Mouse (Mus musculus) urinary bladder, postnatal 14 days (tissue): ENCODE measurements around the gene Sema7a.
A peak's percentile ranks its signal among the peaks of the same experiment; 100 is the strongest.

Source experiments
- DNase-seq: peaks from one replicate; pipeline ENCODE4 v3.0.0; 2021; ENCODE audit warnings: low spot score

The Sema7a gene

DNA sequence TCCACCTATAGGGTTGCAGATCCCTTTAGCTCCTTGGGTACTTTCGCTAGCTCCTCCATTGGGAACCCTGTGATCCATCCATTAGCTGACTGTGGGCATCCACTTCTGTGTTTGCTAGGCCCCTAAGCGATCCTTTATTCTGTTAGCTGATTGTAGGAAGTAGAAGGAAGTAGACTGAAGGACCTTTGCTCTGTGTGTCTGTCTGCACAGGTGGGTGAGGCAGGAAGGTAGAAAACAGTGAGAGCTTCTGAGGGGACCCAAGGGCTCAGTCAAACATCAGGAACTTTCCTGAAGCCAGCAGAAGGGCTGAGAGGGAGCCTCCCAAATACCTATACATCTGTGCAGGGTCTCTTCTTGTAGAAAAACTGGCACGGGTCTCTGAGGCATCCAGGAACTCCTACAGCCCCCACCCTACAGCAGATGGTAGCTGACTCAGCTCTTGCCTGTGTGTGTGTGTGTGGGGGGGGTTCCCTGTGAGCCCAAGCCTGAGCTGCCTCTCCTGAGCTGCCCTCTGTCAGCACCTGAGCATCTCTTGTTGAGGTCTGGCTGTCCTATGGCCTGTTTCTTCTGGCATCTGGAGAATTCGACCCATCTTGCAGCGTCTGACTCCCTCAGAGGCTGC lies 35.4 kb downstream of the Sema7a start:
- DNase-seq, result no peak

DNA sequence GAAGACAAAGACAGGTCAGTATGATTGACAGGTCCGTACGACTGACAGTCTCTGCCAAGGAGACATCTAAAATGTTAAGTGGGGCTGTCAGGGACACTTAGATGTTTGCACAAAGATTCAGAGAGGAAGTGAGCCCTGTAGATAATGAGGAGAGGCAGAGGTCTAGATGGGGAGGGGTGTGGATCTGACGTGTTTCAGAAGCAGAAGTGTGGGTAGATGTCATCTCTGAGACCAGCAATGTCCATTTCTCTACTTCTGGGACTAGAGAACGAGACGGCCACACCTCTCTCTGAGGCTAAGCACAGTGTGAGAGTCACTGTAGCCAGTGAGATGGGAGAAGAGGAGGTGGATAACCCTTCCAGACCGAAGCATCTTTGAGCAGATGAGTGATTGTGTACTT lies 38.1 kb downstream of the Sema7a start:
- DNase-seq, result no peak

DNA sequence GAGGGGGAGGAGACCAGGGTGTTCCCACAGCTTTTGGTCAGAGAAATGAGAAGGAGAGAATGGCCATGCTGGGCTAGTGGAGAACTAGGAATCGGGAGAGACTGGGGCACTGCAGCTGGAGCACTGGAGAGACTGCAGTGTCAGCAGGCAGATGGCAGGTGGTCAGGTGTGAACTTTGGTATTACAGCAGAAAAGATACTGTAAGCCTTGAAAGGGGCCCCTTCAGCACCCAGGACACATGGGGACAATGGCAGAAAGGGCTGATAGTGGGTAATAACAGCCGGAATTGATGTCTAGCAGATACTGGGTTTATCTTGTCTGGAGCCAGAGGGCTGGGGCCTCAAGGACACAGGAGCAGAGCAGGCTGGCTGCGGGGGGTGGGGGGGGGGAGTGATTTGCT lies 38.9 kb downstream of the Sema7a start:
- DNase-seq, result no peak

DNA sequence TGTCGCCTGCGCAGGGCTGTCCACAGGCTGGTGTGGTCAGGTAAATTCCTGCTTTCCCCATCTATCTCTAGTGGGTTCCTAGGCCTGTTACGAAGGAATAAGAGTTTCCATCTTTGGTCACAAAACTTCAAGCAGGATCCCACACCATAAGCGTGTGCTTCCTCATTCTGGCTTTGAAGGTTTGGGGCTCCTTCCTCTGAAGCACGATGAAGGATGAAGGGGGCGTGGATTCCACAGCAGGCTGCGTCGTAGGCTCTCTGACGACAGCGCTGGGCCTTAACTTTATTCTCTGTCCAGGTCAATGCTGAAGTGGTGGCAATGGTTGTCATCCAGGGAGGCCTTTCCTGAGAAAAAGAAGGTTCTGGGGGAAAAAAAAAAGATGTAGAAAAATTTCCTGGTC lies 40.7 kb downstream of the Sema7a start:
- no peak for DNase-seq

DNA sequence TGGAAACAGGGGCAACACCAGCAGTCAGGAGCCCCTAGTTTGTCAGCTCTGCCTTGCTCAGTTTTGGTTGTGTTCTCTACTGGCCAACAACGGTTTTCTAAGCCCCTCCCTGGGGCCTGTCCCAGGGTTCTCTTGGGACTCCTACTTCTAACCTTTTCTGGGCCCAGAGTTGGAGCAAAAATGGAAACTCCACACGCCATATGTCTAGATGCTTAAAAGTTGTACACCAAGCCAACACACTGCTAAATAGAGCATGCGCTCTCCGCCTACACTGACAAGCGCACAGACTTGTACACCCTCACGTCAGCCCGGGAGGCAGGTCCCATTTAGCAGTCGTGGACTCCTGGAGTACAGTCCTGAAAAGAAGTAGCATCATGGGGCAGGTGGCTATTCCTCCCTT lies 45.4 kb downstream of the Sema7a start:
- no peak for DNase-seq

DNA sequence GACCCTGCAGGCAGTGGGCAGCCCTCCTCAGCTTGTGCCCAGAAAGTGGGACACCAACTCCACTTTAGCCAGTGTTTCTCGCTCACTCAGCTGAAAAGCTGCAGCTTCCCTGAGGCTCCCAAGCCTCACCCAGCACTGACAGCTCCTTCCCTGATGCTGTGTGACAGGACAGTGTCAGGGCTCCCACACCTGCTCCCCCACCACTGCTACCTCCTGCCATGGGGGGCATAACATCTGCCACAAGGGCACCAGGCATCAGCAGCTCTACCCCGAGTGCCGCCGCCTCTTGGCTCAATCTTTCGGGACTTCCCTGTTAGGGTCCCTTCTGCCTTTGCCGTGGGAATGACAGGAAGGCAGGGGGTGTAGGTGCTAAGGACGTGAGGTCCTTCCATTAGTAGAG lies 46.4 kb downstream of the Sema7a start:
- no peak for DNase-seq

DNA sequence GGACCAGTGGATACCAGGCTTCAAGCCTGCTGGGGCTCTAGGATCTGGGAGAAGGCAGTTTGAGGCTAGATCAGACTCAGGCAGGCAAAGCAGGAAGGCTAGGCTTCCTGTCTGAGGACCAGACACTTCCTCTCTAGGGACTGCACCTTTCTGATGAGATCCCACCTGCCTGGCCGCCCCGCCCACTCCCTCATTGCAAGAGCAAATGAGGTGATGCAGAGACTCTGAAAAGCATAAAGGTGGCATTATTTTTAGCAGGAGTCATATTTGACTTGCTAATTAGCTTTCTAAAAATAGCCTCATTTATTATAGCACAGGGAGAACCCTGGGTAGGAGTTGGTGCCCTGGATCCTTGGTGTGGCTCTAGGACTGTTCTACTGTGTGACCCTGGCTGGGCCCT lies 48.2 kb downstream of the Sema7a start:
- no peak for DNase-seq

DNA sequence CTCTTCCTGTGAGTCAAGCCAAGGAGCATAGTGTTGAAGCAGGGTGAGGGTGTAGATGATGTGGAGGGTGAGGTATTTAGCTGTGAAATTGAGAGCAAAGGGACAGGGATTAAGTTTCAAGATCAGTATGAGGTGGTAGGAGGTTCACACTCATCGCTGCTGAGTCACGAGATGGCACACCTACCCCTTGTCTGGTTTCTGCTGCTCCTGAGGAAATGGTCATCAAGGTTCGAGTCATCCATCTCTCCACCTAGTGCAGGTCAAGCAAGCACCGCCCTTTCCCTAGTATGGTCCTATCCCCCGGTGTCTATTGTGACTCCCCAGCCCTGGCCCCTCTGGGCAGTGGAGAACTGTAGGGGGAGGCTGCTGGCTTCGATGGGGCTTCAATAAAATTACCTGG lies 49.4 kb downstream of the Sema7a start:
- no peak for DNase-seq

DNA sequence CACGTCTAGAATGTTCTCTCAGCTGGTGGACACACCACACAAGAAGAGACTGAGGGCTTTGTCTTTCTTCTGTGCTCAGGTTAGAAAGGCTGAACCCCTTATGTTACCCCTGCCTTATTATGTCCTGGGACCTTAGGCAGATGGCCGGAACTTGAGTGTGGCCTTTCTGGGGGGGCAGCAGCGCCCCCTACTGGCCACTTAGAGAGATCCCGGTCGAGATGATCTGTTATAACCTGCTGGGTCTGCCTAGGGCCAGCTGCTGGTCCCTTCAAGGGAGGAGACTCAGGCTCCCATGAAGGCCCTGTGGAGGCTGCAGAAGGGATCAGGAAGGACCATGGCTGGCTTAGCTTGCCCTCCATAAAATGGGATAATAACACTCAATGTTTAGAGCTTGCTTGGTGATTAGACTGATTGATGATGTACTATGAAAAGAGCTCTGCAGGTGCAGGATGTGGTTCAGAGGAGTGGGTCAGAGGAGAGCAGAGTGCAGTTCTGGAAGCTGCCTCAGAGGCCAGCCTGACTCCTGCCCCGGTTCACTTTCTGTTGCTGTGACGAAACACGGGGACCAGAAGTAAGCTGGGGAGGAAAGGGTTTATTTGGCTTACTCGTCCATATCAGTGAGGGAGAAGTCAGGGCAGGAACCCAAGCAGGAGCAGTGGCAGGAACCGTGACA lies 50.7 kb downstream of the Sema7a start:
- no peak for DNase-seq

DNA sequence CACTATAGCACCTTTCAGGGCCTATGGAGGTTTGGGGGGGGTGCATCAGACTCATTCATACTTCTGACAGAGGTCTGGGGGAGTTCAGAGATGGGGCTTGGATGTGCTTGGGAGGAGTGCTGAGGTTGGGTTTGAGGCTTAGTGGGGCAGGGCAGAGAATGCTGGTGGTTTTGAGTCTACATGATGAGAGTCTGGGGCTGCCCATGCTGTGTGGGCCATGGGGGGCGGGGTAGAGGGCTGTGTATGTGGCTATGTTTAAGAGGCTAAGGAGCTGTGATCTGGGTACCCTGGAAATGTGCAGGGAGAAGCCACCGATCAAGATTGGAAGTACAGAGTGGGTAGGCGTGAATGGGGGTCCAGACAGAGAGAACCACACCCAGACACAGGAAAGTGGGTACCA lies 52.1 kb downstream of the Sema7a start:
- DNase-seq, result no peak

DNA sequence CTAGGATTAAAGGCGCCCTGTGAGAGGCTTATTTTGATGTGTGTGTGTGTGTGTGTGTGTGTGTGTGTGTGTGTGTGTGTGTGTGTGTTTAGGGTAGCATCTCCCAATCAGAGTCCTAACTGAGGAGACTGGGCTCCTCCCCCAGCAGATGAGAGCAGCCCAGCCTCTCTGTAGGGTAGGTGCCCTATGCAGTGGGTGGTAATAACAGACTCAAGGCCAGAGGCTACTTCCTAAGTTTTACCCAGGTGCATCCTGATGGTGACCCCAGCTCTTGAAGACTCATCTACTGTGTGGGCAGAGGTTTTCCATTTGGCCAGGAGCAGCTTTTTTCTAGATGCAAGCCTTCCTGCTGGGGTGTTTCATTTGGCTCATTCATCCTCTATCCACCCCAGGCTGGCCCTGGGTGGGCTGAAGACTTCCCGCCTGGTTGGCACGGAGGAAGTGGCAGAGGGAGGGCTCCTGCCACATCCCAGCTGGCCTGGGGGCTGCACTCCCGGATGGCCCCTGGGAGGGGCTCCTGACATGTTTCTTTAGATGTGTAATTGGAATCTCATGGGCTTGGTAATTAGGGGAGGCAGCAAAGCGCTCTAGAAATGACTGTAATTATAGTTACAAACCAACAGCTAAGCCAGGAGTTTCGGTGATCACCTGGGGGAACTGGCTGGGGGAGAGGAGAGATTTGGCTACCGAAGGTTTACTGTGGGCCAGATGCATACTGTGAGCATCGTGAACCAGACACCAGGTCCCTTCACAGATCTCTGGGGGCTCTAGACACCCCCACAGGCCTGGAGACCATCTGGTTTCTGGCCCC lies 53.1 kb downstream of the Sema7a start:
- DNase-seq, result no peak

DNA sequence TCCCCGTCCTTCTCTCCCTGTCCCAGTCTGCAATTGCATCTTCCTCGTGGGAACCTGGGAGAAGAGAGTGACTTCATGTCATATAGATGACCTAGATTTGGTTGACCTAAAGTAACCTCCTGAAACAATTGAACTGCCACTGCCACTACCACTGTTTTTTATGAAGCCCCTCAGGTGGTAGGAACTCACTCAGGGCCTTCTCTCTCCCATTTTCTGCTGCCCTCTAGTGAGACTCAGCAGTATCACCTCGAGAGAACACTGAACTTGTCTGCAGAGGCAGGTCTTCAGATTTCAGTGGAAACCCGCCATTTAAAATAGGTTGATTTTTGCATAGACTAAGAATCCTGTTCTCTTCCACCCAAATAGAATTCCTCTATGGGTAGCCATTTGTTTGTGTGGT lies 55.4 kb downstream of the Sema7a start:
- no peak for DNase-seq

DNA sequence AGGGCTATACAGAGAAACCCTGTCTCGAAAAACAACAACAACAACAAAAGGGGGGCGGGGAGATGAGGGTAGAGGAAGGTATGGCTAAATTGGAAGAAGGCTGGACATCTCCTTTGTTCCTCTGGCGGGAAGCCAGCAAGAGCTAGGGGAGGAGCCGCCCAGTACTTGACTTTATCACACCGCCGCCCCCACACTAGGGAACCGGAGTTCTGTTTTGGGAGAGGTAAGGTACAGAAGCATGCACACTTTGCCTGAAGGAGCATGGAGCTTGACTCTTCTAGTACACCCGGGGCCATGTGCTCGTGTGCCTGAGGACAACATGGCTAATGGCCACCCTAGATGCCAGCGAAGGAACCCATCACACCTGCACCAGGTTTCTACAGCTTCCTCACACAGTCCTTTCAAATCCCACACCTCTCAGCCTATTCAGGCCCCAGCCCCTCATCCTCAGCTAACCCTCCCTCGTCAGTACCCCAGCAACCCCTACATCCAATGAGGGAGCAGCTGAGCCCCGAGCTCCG lies 57.7 kb downstream of the Sema7a start:
- DNase-seq, result no peak

DNA sequence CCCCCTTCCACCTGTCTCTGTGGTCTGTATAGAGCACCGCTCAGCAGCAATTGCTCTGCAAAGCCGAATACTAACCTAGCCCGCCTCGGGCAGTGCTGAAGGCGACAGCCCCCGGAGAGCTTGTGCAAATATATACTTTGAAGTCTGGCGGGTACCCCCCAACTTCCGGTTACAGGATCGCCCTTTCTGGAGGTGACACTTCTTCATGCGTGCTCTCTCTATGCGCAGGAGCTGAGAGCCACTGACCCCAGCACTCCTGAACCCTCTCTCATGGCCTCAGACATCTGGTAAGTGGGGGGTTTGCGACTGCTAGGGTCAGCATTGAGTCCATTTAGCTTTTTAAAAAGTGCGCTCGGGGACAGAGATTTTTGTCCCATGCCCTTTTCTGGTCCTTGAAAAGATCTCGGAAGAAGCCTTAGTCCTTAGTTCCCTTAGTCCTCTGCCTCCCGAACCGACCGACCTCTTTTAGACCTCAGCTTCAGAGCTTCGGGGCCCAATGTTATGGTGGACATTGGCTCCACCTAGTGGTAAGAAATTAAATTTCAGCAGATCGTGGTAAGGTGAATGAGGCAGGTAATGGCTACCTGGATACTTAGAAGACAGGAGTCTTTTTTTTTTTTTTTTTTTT lies 58.2 kb downstream of the Sema7a start:
- peak; percentile 43 for DNase-seq

DNA sequence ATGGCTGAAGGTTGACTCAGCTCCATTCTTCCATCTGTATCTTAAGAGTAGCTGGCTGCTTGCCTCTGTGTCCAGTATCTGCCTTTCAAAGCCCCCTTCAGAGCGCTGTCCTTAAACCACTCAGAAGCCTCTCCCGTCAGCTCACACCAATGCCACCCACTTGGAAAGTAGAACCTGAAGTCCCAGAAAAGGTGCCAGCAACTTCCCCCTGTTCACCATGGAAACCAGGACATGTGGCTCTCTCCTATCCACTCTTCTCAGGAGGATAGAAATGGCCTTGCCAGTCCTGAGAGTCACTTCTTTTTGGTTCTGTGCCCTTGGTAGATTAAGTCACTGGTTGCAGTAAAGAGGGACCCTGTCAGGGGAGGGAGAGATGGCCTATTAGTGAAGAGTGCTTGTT lies 58.8 kb downstream of the Sema7a start:
- no peak for DNase-seq

DNA sequence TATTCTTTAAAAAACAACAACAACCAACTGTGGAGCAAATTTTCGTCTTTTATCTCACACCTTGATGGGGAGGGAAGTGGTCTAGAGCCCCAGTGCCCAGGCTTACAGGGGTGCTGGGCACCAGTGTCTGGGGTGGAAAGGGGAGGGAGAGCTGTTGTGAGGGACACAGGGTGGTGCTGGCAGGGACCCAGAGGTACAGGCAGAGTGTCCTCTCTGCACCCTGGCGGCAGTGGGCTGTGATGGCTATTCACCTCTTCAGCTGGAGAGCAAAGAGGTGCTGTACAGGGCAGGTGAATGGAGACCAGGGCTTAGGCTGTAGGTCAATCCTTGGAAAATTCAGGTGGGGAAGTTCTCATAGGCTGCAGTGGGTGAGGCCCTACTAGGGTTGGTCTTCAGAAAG lies 59.8 kb downstream of the Sema7a start:
- DNase-seq, result no peak

DNA sequence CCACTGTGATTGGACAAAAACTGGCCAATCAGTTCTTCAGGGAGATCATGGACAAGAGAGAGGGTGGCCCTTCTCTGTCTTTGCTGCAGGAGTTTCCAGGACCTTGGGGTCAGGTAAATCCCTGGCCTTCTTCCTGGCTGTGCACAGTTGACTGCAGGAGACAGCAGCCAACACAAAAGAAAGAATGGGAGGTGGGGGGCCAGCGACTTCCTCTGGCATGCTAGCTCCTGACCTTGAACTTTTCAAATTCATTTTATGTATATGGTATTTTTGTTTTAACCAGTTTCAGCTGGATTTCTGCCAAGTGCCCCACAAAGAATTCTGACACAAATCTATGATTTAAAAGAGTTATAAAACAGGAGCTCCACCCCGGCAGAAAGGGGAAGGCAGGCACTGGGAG lies 63.4 kb downstream of the Sema7a start:
- no peak for DNase-seq

DNA sequence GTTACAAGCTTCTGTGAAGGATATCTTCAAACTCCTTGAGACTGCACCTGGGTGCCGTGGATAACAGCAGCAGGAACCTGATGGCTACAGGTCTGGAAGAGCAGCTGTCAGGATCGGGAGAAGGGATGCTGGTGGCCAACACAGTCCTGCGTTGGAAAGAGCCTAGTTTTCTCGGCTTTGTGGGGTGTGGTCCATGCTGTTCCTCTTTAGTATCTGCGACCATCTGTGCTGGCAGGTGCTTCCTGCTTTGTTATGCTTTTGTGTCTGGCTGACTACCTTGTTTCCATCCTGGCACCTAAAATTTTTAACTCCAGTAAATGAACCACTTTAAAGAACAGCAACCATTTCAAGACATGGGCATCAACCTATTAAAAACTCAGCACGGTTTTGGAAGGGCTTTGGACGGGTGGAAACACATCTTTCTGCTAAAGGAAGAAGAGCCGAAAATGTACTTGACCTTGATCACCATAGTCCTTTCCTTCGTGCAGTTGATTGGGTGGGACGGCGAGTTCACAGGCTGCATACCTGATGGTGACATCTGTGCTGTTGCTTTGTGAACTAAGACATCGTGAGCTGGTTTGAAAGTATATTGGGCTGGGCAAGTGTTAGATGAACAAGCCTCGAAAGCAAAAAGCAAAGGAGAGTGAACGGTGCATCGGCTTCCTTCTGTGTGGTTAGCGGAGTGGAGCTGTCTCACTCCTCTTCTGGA lies 66.0 kb downstream of the Sema7a start, which contains the start of gene Cyp11a1:
Cyp11a1 (plus strand) TSS at position 659 of the 709 bp plus-strand sequence.
- DNase-seq, result no peak

DNA sequence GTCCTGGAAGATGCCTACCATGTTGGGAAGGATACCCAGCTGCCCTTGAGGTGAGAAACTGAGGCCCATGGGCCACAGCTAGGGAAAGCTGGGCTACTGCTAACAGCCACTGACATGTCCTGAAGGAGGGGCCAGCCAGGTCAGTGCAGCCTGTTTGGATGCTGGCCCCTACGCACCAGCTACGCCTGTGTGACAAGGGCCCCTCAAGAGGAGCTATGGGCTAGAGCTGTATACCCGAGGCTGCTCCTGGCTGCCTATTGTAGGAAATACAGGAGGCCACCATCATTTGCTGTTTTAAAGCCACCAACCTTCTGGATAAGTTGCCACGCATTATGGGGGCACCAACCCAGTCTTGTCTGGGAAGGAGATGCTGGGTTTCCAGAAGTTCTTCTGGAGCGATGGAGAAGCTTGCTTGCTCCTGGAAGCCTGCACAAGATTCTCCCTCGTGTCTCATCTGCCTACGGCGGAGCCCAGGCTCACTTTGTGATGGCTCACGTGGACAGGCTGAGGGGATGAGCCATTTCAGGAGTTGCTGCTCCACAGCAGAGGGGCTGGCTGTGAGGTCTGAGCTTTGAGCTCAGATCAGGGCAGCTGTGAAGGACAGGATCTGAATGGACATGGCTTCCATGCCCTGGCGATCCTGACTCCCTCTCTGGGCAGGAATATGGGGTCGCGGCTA lies 68.6 kb downstream of the Sema7a start:
- no peak for DNase-seq

DNA sequence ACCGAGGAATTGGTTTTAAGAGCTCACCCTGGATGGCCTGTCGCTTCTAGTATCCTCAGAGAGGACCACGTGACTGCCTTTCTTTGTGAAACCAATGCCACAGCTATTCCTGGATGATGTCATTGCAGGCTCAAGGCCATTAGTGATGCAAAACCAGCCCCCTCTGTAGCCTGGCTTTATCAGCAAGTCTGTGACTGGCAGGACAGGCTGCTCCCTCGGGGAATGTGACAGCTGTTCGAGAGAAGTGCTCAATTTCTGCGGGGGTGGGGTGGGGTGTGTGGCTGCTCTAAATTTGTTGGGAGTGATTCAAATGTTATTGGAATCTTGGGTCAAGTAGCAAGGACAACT lies 69.1 kb downstream of the Sema7a start:
- no peak for DNase-seq

DNA sequence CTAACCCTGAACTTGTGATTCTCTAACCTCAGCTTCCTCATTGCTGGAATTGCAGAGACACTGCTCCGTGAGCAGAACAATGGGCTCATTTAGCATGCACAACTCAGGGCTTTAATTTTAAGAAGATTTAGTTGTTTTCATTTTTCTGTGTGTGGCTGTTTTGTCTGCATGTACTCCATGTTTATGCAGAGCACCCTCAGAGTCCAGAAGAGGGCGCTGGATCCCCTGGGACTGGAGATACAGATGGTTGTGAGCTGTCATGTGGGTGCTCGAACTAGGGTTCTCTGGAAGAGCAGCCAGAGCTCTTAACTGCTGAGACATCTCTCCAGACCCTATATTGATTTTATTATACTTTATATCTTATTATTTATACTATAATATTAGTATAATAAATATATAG lies 69.7 kb downstream of the Sema7a start:
- no peak for DNase-seq
